Mouse (Mus musculus): ENCODE data around the gene Gm20661.

GRCm38 (mm10) chr9:107964681-107965080 lies 18.2 kb upstream of the Gm20661 start:
- no peak for TF ChIP-seq CTCF (IDR thresholded peaks at IDR 0.05; ENCODE audit: low read depth)
- no peak for TF ChIP-seq EP300 (optimal IDR thresholded peaks at IDR 0.05)

Data from stomach, postnatal 0 days (tissue).